Mouse (Mus musculus) cerebellum, adult 2 months (tissue): ENCODE measurements around the gene Clta.

Experiments
- CTCF ChIP-seq: fragments of 200-500 bp; IDR thresholded peaks from 2 replicates; pipeline ENCODE4 v1.5.1; 2011; ENCODE audit warnings: low read depth, mild to moderate bottlenecking, control low read depth, low read length, moderate library complexity, borderline replicate concordance; ENCODE audit not compliant: insufficient read depth
- POLR2A ChIP-seq: fragments of 200-500 bp; IDR thresholded peaks from 2 replicates; pipeline ENCODE4 v1.6.1; 2011; ENCODE audit warnings: low read length, control low read depth, borderline replicate concordance; ENCODE audit not compliant: insufficient read depth

- no peak for TF ChIP-seq CTCF
- no peak for TF ChIP-seq POLR2A
Measured at GRCm38 (mm10) chr4:44049812-44050211, 45.6 kb downstream of the Clta start.
